Mouse (Mus musculus) lung, postnatal 14 days (tissue): ENCODE measurements around the gene 2310022A10Rik.

Experiments
- DNase-seq: peaks from one replicate; pipeline ENCODE4 v3.0.0; 2021

The 2310022A10Rik gene

DNA sequence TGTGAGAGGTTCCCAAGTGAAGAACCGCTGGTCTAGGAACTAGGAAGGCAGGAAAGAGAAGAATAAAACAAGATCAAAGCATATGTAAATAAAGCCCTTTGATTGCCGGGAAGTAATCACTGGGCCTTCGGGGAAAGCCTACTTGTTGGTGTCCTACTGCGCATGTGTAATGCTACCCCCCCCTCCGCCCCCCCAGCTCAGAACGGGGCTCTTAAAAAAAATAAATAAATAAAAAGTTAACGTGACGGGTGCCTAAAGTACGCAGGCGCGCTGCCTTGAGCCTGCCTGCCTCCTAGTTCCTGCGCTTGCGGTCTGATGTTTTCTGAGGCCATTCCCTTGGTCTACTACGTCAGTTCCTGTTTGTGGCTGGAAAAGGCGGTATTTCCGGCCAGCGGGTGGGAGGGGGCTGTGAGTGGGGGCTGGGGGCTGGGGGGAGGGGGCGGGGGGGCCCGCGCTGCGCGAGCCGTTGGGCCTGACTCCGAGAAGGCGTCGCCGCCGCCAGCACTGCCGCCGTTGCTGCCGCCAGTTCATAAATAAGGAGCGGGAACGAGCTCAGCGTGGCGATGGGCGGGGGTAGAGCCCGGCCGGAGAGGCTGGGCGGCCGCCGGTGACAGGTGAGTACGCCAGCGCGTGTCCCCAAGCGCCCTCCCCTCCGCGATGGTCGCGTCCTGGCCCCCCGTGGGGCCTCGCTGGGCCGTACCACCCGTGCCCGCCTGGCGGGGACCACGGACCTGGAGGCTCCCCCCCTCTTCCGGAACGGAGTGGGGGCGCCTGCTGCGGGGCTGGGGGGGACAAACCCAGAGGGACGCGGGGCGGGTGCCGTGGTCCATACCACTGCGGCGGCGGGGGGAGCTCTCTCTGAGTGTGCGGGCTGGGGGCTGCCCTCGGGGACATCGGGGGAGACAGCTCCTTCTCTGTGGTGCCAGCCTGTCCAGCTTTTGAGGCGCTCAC is 38.5 kb downstream of the 2310022A10Rik start, which contains the start of gene Akt2:
Gene Akt2, plus strand, starts transcription at position 287 of the 951 bp plus-strand sequence.
- DNase-seq = peak; percentile 91

DNA sequence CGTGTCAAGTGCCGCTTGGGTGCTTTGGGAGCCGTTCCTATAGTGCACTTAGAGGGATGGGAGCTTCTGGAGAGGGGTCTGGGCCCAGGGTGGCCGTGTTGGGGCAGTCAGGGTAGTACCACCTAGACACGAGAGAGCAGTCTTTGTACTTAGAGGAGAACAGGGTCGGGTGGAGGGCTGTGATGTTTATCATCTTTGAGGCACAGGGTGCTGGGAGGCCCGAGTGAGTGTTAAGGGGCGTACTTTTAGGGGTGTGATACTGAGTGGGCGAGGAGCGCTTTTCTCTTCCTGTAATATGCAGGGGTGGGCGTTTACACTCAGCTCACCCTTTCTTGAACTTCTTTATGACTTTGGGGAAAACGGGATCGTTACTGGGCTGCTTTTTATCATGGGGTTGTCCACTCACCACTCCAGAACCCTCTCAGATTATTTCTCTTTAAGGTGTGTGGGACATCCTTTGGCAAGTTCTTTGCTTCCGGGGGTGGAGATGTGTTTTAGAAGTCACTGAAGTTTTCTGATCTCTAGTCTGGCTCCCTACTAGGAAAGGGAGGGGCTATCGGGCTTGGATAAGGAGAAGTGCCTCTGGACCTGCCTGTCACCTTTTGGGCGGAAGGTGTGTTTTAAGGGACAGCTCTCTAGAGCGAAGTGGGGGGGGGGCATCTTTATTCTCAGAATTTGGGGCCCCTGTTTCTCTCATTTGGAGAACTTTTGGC is 39.3 kb downstream of the 2310022A10Rik start:
- DNase-seq = peak; percentile 32

DNA sequence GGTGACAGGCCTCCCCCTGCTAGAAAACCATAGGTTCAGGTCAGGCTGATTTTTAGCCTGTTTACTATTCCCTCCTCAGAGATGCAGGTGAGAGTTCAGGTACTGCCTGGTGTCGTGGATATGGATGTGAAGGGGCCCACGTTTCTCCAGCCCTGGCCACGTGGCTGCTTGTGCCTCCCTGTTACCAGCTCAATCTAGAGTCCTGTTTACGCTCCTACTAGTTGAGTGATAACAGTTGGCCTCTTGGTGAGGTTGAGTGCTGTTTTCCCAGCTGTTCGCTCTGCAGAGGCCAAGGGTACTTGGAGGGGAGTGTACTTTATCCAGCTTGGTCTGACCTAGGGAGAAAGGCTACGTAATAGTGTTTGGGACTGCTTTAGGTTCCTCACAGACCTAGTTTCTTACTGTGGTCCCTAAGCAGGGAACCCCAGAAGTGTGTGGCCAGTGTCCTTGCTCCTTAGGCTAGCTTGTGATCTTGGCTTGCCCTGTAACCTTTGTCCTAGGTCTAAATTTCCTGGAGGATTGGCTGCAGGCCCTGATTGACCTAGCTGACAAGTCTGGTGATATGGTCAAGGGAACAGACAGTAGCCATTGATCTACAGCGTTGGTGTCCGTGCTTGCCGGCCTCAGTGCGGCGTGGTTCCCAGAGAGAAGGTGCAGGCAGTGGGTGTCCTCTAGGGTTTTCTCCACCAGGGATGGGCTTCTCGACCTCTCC is 40.1 kb downstream of the 2310022A10Rik start:
- no peak for DNase-seq

DNA sequence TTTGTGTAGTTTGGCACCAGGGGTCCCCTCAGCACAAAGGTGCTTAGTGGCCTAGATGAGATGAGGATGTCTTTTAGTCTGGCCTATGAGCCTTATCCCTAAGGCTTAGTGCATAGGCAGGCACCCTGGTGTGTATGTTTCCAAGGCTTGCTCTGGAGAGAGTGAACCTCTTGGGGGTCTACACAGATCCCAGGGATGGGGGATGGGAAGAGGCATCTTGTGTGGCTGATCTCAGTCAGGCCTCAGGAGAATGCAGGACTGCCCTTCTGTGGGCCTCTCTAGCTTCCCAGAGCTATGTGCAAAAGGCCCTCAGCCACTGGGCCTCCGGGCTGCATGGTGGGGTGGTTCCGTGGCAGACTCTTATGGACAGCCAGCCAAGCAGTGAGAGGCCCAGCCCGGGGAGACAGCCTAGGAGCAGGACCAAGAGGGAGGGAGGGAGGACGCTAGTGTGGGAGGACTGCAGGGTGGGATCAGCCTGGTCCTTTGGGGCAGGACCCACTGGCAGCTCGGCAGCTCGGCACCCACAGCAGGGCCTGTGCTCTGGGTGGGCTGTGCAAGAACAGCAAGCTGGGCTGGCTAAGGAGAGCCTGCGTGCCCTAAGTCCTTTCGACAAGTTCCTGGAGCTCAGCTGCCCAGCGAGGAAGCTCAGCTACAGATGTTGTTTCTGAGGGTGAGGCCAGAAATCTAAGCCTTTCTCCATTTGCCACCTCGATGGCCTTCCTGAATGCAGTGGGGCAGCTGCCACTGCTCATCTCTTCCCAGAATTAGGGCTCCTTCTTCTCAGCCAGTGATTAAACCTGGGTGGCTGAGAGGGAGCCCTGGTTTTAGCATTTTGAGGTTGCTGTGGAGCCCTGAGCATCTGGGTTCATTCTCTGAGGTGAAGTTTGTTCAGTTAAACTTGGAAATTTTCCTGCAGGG is 43.8 kb downstream of the 2310022A10Rik start:
- DNase-seq = peak; percentile 42

DNA sequence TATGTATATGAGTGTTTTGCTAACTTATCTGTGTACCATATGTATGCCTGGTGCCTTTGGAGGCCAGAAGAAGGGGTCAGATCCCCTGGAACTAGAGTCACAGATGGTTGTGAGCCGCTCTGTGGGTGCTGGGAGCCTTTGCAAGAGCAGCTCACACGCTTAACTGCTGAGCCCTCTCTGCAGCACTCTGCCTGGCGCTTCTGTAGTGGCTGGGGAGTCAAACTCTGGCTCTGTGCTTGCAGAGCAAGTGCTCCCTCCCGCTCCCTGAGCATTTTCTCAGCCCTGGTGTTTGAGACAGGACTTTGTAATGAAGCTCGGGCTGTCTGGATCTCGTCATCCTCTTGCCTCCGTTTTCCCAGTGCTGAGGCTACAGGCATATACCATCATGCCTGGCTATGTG is 45.0 kb downstream of the 2310022A10Rik start:
- DNase-seq = no peak

DNA sequence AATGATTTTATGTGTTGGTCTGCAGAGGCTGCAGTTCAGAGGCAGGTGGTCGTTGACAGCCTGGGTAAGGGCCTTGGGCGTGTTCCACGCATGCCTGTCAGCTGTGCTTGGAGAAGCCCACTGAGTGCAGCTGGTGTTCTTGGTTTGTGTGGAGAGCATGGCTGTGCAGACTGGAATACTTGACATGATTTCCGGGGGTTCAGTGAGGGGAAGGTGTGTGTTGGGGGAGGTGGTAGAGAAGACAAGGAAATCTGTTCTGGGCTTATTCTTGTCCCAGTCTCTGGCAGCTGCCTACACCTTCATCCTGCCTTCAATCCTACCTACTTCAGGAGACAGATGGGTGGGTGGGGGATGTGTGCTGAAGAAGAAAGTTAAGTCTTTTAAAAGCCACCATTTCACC is 48.6 kb downstream of the 2310022A10Rik start:
- DNase-seq = no peak

DNA sequence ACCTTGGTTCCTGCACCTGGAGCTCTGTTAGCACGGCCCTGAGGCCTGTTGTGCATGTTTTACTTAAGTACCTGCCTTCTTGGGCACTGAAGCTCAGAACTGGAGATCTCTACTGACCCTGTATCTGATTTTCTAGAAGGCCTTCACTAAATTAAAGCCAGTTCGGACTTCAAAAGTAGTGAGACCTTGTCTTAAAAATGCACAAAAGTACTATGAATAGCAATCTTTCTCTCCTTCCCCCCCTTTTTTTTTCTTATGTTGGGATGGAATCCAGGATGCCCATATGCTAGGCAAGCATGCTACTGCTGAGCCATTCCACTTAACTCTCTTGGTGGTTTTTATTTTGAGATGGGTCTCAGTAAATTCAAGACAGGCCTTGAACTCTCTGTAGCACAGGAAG is 49.1 kb downstream of the 2310022A10Rik start:
- no peak for DNase-seq

DNA sequence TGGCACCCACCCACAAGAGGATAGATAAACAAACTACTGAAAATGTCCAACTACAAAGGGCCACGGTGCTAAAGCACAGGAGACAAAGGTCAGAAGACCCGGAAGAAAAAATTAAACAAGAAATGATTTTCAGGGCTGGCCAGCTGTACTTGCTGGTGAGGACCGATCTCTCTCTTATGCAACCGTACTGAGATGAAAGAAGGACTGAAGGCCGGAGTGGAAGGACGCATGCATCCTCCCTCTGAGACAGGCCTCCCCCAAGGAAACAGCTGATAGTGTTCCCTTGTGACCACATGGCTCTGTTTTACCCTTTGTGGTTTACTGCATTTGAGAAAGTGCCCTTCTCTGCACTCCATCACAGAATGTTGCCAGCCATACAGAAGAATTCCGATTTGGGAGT is 49.8 kb downstream of the 2310022A10Rik start:
- DNase-seq = no peak

DNA sequence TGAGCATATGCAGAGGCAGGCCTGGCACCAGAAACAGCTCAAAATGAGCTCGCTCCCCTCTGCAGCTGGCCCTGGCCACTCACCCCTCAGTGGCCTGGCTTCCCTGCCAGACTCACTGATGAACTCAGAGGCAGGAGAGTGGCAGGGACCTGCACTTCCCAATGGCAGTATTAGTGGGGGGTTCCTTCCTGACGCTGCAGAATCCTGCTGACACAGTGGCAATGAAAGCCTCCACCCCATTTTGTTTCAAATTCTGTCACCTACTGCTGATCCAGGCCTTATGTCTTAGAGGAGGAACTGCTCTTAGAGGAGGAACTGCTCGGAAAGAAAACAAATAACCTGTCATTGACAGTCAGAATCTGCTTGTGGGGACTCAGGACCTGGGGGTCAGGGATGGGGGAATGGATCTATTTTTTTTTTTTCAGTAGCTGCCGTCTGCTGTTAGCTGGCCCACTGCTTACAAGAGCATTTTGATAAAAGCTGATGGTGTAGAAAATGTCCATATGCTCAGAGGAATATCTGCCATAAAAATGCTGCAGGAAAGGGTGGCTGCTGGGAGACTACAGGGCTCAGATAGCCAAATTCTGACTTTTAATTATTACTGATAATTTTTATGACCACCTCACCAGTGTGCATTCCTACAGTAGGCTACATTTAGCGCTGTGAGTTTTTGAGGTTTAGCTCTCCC is 51.8 kb downstream of the 2310022A10Rik start:
- no peak for DNase-seq

DNA sequence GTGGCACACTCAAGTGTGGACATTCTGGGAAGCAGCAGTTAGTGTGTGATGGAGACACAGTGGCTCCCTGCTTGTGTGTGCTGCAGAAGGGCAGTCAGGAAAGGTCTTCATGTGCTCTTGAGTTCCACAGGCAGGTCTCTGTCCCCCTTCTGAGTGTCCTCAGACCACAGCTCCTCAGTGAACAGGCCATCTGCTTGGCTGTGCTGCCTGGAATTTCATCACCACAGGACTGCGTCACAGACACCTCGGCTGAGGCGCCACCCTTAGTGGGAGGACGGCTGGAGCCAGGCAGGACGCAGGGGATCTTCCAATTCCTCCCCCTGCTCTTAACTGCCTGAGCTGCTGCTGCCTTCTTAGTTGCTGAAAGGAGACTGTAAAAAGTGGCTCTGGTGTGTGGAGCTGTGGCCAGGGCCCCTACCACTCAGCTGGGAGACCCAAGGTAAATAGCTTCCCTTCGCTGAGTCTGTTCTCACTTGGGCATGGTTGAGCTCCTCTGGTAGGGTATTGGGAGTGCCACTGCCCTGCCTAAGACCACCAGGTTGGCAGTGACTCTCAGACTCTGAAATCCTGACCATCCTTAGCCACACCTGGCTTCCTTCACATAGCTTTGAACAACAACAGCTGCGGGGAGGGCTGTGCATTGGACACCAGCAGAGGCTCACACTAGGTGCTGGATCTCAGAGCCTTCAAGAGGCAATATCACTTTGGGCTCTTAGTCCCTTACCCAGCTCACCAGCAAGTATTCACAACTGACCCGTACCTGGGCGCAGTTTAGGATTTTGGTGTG is 52.7 kb downstream of the 2310022A10Rik start:
- peak; percentile 79 for DNase-seq

DNA sequence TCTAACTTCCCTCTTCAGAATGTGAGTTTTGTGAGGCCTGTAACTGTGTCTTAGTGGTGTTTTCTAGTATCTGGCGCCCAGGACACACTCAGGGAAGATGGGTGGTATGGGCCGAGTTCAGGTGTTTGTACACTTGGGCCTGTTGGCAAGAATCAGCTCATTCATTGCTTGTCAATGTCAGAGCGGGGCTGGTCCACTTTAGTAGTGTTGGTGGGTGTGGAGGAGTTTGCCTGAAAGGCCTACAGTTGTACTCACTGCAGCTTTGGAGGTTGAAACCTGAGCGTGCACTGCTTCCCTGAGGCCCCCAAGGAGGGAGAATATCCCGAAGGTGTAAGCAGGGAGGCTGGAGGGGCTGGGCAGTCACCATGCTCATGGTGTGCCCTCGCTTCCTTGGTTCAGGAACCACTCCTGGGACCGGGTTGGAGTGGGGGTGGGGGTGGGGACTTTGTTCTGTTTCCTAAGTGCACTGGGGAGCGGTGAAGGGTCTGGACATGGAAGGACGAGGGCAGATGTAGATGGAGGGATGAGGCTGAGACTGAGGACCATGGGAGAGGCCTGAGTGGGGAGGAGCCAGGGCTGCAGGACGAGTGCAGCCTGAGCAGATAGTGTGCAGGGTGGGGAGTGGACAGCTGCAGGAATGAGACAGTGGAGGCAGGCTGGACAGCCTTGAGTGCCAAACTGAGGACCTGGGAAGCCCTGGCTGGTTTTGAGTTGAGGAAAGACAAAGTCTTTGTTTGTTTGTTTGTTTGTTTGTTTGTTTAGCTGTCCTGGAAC is 53.6 kb downstream of the 2310022A10Rik start:
- DNase-seq = no peak

DNA sequence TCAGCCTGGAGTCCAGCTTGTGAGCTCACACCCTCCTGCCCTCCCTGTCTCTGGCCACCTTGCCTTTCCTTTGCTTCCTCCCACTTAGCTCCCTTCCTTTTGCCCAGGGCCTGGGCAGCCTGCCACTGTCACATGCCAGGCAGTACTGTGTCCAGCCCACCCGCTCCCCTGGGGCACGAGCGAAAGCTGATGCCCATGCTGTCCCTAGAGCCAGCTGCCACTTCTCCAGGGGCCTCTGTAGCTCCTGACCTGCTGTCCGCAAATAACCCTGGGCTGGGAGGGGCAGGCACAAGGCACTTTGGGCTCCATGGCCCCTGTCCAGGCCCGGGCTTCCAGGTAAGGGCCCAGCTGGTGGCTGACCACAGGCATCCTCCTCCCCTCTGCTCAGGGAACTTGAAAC is 54.5 kb downstream of the 2310022A10Rik start:
- peak; percentile 70 for DNase-seq

DNA sequence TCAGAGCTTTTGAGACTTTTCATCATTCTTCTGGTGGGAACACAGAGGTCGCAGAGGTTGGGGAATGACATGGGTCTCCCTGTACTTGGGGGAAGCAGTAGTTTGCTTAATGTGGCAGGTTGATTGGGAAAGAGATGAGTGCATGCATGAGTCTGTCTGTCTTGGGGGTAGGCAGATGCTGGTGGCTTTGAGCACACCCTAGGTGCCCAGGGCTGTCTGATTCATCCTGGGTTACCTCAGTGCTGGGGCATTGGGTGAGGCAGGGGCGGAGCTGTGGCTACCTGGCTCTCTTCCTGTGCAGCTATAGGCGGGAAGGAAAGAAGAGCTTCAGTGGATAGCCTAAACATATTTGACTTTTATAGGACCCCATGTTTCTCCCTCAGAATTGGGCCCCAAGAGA is 55.1 kb downstream of the 2310022A10Rik start:
- DNase-seq = no peak

DNA sequence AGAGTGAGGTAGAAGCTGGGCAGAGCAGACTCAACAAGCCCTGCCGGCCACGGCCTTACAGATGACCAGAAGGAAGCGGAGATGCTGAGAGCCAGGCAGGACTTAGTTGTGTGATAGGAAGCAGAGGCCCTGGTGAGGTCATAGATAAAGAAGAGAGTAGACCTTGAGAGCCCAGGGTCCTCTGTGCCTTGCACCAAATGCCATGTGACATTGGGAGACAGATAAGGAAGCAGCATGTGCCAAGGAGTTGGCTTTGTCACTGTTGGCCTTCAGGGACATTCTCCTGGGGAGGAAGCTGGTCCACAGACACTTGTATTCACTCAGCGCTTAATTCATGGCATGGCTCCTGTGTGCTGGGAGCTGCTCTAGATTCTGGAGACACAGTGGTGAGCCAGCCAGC is 56.3 kb downstream of the 2310022A10Rik start:
- no peak for DNase-seq

DNA sequence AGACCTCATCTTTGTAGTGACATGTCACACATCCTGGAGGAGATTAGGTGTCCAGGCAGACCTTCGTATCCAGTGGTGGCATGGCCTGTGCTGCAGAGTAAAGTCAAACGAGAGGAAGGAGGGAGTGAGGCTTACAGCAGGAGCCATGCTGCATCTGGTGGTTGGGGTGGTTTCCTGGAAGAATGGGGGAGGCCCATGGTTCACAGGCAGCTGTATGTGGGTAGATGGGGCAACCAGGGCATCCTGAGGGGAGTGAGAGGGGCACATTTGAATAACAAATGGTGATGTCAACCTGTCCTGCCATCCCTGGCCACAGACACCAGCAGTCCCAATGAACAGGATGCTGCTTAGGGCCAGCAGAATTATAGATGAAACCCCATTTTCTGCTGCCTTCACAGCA is 56.7 kb downstream of the 2310022A10Rik start:
- DNase-seq = no peak

DNA sequence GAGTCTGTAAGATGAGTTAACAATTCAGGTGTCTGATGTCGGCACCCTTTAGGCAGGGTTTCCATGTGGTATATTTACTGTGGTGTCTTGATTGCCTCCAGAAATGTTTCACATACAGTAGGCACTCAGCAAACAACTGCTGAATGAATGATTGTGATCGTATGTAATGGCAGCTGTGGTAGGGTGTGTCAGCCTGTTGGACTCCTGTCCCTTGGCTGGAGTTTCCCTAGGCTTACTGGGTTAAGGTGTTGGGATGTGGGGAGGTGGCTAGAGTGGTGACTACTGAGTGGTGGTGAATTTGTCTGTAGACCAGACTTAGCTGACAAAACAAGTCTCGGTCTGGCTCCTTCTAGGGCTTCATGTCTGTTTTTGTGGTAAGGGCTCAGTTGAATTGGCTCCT is 57.3 kb downstream of the 2310022A10Rik start:
- no peak for DNase-seq

DNA sequence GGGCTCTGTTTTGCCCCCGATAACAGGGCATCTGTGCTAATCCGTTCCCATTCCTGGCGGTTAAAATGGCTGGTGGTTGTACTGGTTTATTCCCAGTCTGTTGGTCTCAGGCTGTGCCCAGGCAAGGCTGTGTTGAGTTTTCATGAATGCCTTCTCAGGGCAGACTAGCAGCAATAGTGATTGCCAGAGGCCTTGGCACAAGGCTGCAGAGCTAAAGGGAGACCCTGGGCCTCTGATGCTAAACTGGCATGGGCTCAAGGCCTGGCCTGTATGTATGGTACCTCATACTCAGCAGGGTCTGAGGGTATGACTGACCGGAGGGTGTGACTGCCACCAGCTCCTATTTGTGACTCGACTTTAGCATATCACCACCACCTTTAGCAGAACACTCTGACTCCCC is 57.8 kb downstream of the 2310022A10Rik start:
- no peak for DNase-seq

DNA sequence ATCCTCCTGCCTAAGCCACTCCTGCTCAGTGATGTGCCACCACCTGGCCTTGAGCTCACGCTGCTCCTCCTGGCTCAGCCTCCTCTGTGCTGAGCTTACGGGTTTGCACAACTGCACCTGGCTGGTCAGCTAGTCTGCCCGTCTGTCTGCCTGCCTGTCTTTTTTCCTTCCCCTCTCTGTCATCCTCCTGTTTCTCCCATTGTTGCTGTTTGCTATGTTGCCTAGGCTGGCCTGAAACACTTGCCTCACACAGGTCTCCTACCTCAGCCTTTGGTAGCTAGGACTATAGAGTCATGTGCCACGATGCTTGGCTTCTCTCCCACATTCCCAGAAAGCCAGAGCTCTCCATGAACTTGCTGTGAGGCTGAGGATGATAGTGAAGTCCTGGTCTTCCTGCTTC is 59.9 kb downstream of the 2310022A10Rik start:
- DNase-seq = no peak

DNA sequence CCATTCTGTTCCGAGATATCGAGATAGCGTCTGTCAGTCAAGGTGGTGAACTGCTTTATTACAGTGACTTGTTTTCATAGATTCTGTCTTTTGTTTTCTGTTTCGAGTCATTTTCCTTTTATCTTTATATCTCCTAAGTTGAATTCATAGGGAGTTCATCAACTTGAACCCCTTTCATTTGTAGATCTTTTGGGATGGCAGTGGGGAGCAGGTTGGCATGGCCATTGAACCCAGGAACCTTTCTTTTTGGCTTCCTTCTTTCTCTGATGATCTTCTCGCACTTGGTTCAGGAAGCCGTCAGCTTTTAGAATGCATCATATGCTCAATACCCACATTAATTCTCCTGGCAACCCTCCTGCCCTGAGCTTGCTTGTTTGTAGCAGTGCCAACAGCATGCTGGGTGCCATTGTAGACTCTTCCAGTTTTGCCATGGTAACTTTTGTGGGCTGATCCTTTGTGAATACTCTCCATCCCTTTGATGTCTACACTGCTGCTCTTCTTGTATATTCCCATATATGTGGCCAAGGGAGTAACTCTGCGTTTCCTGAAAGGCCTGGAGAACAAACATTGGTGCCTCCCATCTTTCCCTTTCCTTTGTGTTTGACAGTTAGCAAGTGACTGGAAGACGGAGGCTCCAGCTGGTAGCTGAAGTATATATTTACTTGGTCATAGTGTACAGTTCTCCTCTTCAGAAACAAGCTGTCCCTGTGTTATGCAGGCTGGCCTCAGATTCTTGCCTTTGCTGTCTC is 60.9 kb downstream of the 2310022A10Rik start:
- DNase-seq = no peak
